Mouse (Mus musculus) small intestine, adult 2 months (tissue): Measurements from ENCODE around the gene Gm34653.
"Not testable (repeated sequence)": the region's sequence is repeated elsewhere in the genome, so short reads cannot be mapped to it uniquely, and the experiment has no call there.

Experiments used
- CTCF ChIP-seq: fragments of 200-500 bp; IDR thresholded peaks from 2 replicates; pipeline ENCODE4 v1.5.1; 2012; ENCODE audit warnings: low read depth, mild to moderate bottlenecking, control low read depth, inconsistent platforms, low read length, moderate library complexity, mixed read lengths; ENCODE audit not compliant: insufficient replicate concordance, insufficient read length; ENCODE audit errors: extremely low read depth
- POLR2A ChIP-seq: fragments of 200-500 bp; IDR thresholded peaks from 2 replicates; pipeline ENCODE4 v1.6.1; 2012; ENCODE audit warnings: low read depth, mild to moderate bottlenecking, control low read depth, inconsistent platforms, low read length, moderate library complexity

GRCm38 (mm10) chr2:34802565-34803245, 30.1 kb upstream of the Gm34653 start:
- TF ChIP-seq CTCF, POLR2A: not testable (repeated sequence)
